Mouse (Mus musculus): ENCODE data around the gene Vill. TPM values are rescaled to one million over a fixed set of nuclear protein-coding genes. Genes with fewer than 3 reads are reported as not detected.

Gene Vill
- polyA plus RNA-seq, 1 experiment from 2014 or later = 19.0 TPM

Small RNA genes lying within 50 kb of the gene (microRNA-seq; reads per million reads assigned to microRNA genes)
- gene Mir26a-1 (ENCODE audit: borderline number of aligned reads) = 10.2 reads per million, percentile 29 among the genes with 10 or more reads in this experiment

Other genes with a start within 250 kb of the Vill start
- 18.5 and 19.2 TPM in 2 replicates for gene Ctdspl, start 126.3 kb upstream of the Vill start, polyA plus RNA-seq (2015; fragmentation: Nextera tagmentation; extraction: Ambion mirVana)
- 48.7 and 49.1 TPM in 2 replicates for gene Plcd1, start 40.7 kb downstream of the Vill start, polyA plus RNA-seq (2015; fragmentation: Nextera tagmentation; extraction: Ambion mirVana)
- gene Dlec1, start 49.7 kb downstream of the Vill start, polyA plus RNA-seq (2015; fragmentation: Nextera tagmentation; extraction: Ambion mirVana) = 1.4 and 3.5 TPM in 2 replicates
- 2.1 and 3.0 TPM in 2 replicates for gene Acaa1b, start 104.3 kb downstream of the Vill start, polyA plus RNA-seq (2015; fragmentation: Nextera tagmentation; extraction: Ambion mirVana)
- not detected in 2 replicates for gene Gm47289, start 106.4 kb downstream of the Vill start, polyA plus RNA-seq (2015; fragmentation: Nextera tagmentation; extraction: Ambion mirVana)
- gene Slc22a13, start 156.3 kb downstream of the Vill start, polyA plus RNA-seq (2015; fragmentation: Nextera tagmentation; extraction: Ambion mirVana) = not detected in 2 replicates

All from embryonic facial prominence, embryonic 15.5 days (tissue).